Mouse (Mus musculus) embryo, embryonic 9.5 days (tissue): ENCODE measurements around the gene Zmynd10.
A peak's percentile ranks its signal among the peaks of the same experiment; 100 is the strongest.

Experiments
- DNase-seq: peaks from one replicate; pipeline ENCODE4 v3.0.0-alpha.2; 2017; ENCODE audit errors: extremely low spot score

Gene Zmynd10

GRCm38 (mm10) chr9:107540420-107540819 is 6.7 kb upstream of the Zmynd10 start:
- DNase-seq, result no peak

GRCm38 (mm10) chr9:107541005-107541404 is 6.1 kb upstream of the Zmynd10 start:
- DNase-seq, result no peak

- DNase-seq, result peak; percentile 96
Measured at GRCm38 (mm10) chr9:107541474-107542351, 5.4 kb upstream of the Zmynd10 start, which contains the start of the genes Cyb561d2 and Nprl2. Cyb561d2 (minus strand) TSS chr9:107542193. Nprl2 (plus strand) TSS chr9:107542226.

- DNase-seq, result no peak
Measured at GRCm38 (mm10) chr9:107542352-107542686, 4.8 kb upstream of the Zmynd10 start.

GRCm38 (mm10) chr9:107542721-107543120 is 4.4 kb upstream of the Zmynd10 start:
- DNase-seq, result no peak

- DNase-seq, result no peak
Measured at GRCm38 (mm10) chr9:107543299-107543698, 3.8 kb upstream of the Zmynd10 start.

GRCm38 (mm10) chr9:107544196-107544700 is 2.9 kb upstream of the Zmynd10 start:
- no peak for DNase-seq

- no peak for DNase-seq
Measured at GRCm38 (mm10) chr9:107544729-107545128, 2.4 kb upstream of the Zmynd10 start.

- no peak for DNase-seq
Measured at GRCm38 (mm10) chr9:107545199-107545598, 1.9 kb upstream of the Zmynd10 start.

GRCm38 (mm10) chr9:107545602-107546001 is 1.5 kb upstream of the Zmynd10 start:
- peak; percentile 78 for DNase-seq

GRCm38 (mm10) chr9:107547957-107548356 is 859 bp downstream of the Zmynd10 start:
- no peak for DNase-seq

- no peak for DNase-seq
Measured at GRCm38 (mm10) chr9:107548820-107549219, 1.7 kb downstream of the Zmynd10 start.

- no peak for DNase-seq
Measured at GRCm38 (mm10) chr9:107549297-107550074, 2.4 kb downstream of the Zmynd10 start.

GRCm38 (mm10) chr9:107550491-107551116 is 3.5 kb downstream of the Zmynd10 start:
- DNase-seq, result no peak

- peak; percentile 72 for DNase-seq
Measured at GRCm38 (mm10) chr9:107551117-107551889, 4.2 kb downstream of the Zmynd10 start, which contains the start of gene Rassf1. Rassf1 (plus strand) TSS chr9:107551555.

- DNase-seq, result no peak
Measured at GRCm38 (mm10) chr9:107551890-107552355, 4.8 kb downstream of the Zmynd10 start.

GRCm38 (mm10) chr9:107552690-107553393 is 5.7 kb downstream of the Zmynd10 start:
- no peak for DNase-seq

- no peak for DNase-seq
Measured at GRCm38 (mm10) chr9:107553541-107554318, 6.6 kb downstream of the Zmynd10 start.

- DNase-seq, result peak; percentile 97
Measured at GRCm38 (mm10) chr9:107554319-107554825, 7.3 kb downstream of the Zmynd10 start.
